Mouse (Mus musculus): ENCODE measurements around the gene Fgfr2. TPM values are rescaled to one million over a fixed set of nuclear protein-coding genes. Genes with fewer than 3 reads are reported as not detected.
"Not testable (repeated sequence)": the region's sequence is repeated elsewhere in the genome, so short reads cannot be mapped to it uniquely, and the experiment has no call there.

The Fgfr2 gene
- total RNA-seq, 2 experiments from 2014 or later = 56.7 to 61.5 TPM

GRCm38 (mm10) chr7:131184339-131184738, 1938.8 kb downstream of the Fgfr2 start:
- no peak for DNase-seq (ENCODE audit: low spot score in 2 of 2)

- DNase-seq (ENCODE audit: low spot score in 2 of 2) = peak in 1 of 2 experiments; percentile 44
Measured at GRCm38 (mm10) chr7:131182685-131183084, 1940.5 kb downstream of the Fgfr2 start.

- no peak for DNase-seq (ENCODE audit: low spot score in 2 of 2)
Measured at GRCm38 (mm10) chr7:131174121-131174520, 1949.0 kb downstream of the Fgfr2 start, which contains the start of gene 5430419D17Rik. 5430419D17Rik (plus strand) TSS chr7:131174402.

GRCm38 (mm10) chr7:131169099-131169498, 1954.1 kb downstream of the Fgfr2 start:
- no peak for DNase-seq (ENCODE audit: low spot score in 2 of 2)

DNA sequence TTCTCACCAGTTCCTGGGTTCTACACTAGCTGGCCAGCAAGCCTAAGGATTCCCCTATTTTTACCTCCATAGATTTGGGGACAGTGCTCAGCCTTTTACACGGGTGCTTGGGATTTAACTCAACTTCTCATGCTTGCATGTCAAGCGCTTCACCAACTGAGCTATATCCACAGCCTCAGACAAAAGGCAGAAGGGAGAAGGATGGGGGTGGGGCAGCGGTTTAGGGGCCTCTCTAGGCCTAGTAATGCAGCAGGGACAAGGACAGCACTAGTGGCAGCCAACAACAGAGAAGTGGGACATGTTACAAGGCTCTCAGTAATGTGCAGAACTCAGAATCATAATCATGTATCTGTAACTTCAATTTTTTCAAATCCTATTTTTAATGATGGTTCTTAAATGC, 1955.4 kb downstream of the Fgfr2 start:
- no peak for DNase-seq (ENCODE audit: low spot score in 2 of 2)

- DNase-seq (ENCODE audit: low spot score in 2 of 2) = no peak
Measured at GRCm38 (mm10) chr7:131162251-131162650, 1960.9 kb downstream of the Fgfr2 start.

- no peak for DNase-seq (ENCODE audit: low spot score in 2 of 2)
Measured at GRCm38 (mm10) chr7:131153044-131153443, 1970.1 kb downstream of the Fgfr2 start.

DNA sequence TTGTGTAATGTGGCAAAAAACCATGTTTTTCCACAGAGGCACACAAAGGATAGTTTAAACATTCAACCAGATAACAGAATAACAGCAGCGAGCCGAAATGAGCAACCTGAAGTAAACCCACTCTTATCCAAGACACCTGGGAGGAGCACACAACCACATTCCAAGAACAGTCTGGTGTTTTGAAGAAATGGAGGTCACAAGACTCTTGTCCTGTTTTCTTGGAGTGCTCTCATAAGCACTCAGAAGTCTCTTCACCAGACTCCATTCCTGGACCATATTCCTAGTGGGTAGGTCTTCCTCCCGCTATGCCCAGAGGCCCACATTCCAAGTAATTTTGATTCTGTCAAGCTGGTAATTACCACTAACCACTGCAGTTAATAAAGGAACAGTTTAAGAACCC, 1973.0 kb downstream of the Fgfr2 start:
- no peak for DNase-seq (ENCODE audit: low spot score in 2 of 2)

- no peak for DNase-seq (ENCODE audit: low spot score in 2 of 2)
Measured at GRCm38 (mm10) chr7:131146214-131146613, 1976.9 kb downstream of the Fgfr2 start, which contains the start of gene 4933402N03Rik. 4933402N03Rik (minus strand) TSS chr7:131146314.

- DNase-seq (ENCODE audit: low spot score in 2 of 2) = no peak
Measured at GRCm38 (mm10) chr7:131133181-131133580, 1990.0 kb downstream of the Fgfr2 start.

GRCm38 (mm10) chr7:131130021-131130420, 1993.1 kb downstream of the Fgfr2 start:
- no peak for DNase-seq (ENCODE audit: low spot score in 2 of 2)

- peak in 1 of 2 experiments; percentile 8 for DNase-seq (ENCODE audit: low spot score in 2 of 2)
Measured at GRCm38 (mm10) chr7:131122210-131122807, 2000.8 kb downstream of the Fgfr2 start.

GRCm38 (mm10) chr7:131114434-131114833, 2008.7 kb downstream of the Fgfr2 start:
- no peak for DNase-seq (ENCODE audit: low spot score in 2 of 2)

DNA sequence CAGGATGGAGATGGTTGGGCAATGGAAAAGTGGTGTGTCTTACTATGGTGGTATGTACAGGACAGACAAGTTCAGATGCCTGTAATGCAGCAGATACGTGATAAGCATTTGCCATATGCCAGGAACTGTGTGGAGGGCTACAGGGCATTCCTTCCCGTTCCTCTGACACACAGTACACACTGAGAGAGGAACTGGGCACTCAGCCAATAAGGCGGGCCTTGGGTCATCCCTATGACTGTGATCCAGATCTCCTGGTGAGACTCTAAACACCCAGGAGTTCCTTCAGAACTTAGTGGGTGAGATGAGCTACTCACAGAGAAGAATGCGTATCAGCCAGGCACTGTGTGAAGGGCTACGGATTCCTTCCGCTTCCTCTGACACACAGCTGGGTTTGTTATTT, 2009.5 kb downstream of the Fgfr2 start:
- no peak for DNase-seq (ENCODE audit: low spot score in 2 of 2)

GRCm38 (mm10) chr7:131112486-131112885, 2010.7 kb downstream of the Fgfr2 start:
- peak; percentile 66 to 90 for DNase-seq (ENCODE audit: low spot score in 2 of 2)

DNA sequence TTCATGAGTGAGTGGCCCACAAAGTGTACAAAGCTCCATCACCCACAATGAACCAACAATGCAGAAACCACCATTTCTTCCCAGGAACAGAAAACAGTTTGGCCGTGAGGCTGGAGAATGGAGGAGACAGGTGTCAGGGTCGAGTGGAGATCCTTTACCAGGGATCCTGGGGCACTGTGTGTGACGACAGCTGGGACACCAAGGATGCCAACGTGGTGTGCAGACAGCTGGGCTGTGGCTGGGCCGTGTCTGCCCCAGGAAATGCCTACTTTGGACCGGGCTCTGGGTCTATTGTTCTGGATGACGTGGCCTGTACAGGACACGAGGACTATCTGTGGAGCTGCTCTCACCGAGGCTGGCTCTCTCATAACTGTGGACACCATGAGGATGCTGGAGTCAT, 2040.7 kb downstream of the Fgfr2 start:
- not testable (repeated sequence) for DNase-seq (ENCODE audit: low spot score in 2 of 2)

- peak in 1 of 2 experiments; percentile 28 for DNase-seq (ENCODE audit: low spot score in 2 of 2)
Measured at GRCm38 (mm10) chr7:131075956-131076355, 2047.2 kb downstream of the Fgfr2 start.

GRCm38 (mm10) chr7:131074098-131074497, 2049.1 kb downstream of the Fgfr2 start:
- not testable (repeated sequence) for DNase-seq (ENCODE audit: low spot score in 2 of 2)

DNA sequence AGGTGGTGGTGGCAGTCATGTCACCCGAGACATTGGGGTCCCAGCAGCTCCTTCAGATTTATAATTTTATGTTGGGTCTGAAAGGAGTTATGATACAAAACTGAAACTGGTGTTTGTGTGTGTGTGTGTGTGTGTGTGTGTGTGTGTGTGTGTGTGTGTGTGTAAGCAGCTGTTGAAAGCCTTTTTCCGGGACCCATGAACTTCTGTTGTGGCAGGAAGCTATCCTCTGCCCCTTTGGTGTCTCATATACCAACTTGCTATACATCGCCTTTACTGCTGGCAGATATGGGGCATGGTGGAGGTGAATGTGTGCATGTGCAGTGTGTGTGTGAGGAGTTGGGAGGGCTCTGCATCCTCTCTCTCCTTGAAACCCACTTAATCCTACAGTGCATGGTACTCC, 2049.7 kb downstream of the Fgfr2 start:
- not testable (repeated sequence) for DNase-seq (ENCODE audit: low spot score in 2 of 2)

GRCm38 (mm10) chr7:131068191-131068590, 2055.0 kb downstream of the Fgfr2 start:
- peak; percentile 3 to 26 for DNase-seq (ENCODE audit: low spot score in 2 of 2)

DNA sequence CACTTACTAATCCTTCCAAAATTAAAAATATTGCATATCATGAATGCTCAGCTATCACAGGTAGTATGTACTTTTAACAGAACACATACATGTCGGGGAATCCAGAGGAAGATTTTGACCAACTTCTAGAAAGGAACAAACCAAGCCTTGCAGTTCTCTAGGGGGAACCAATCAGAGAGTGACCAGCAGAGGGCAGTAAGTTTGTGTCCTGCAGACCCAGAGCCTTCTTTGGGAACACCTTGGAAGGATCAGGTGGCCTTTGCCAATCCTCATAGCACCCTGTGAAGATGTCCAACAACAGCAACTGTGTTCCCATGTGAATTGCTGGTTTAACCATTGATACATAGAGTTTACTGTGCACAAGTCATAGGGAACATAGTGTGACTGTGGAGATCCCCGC, 2060.6 kb downstream of the Fgfr2 start:
- DNase-seq (ENCODE audit: low spot score in 2 of 2) = no peak

DNA sequence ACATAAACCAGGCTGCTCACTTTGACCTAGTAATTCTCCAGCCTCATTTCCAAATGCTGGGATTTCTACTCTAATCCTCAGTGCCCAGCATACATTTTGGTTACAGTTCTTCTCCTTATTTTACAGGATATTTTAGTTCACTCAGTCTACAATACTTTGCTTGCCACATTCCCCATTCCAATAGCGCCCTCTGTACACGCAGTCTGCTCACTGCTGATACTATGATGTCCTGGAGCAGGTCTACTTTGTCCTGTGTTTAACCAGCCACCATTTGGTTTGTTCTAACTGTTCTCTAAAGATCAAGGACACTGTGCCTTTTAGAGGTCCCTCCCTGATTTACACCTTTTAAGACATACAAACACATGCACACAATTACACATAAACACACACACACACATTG, 2063.3 kb downstream of the Fgfr2 start:
- peak in 1 of 2 experiments; percentile 10 for DNase-seq (ENCODE audit: low spot score in 2 of 2)

DNA sequence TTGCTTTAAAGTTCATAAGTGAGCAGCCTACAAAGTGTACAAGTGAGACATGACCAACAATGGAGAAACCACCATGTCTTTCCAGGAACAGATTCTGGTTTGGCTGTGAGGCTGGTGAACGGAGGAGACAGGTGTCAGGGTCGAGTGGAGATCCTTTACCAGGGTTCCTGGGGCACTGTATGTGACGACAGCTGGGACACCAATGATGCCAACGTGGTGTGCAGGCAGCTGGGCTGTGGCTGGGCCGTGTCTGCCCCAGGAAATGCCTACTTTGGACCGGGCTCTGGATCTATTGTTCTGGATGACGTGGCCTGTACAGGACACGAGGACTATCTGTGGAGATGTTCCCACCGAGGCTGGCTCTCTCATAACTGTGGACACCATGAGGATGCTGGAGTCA, 2065.2 kb downstream of the Fgfr2 start:
- not testable (repeated sequence) for DNase-seq (ENCODE audit: low spot score in 2 of 2)

Data from layer of hippocampus, adult 18-20 months (tissue).